Mouse (Mus musculus): Measurements from ENCODE around the gene D3Ertd751e.

D3Ertd751e gene

GRCm38 (mm10) chr3:41742278-41742934 lies at the start of gene D3Ertd751e, which contains the start of gene Sclt1:
D3Ertd751e (plus strand) TSS chr3:41742611.
Sclt1 (minus strand) TSS chr3:41742514.
- DNase-seq (ENCODE audit: low spot score in 2 of 2): peak; percentile 92 to 93

GRCm38 (mm10) chr3:41695681-41696080 lies 46.7 kb upstream of the D3Ertd751e start:
- DNase-seq (ENCODE audit: low spot score in 2 of 2): no peak

- DNase-seq (ENCODE audit: low spot score in 2 of 2): no peak
These were observed 672 bp upstream of the D3Ertd751e start for GRCm38 (mm10) chr3:41741601-41742277.

DNA sequence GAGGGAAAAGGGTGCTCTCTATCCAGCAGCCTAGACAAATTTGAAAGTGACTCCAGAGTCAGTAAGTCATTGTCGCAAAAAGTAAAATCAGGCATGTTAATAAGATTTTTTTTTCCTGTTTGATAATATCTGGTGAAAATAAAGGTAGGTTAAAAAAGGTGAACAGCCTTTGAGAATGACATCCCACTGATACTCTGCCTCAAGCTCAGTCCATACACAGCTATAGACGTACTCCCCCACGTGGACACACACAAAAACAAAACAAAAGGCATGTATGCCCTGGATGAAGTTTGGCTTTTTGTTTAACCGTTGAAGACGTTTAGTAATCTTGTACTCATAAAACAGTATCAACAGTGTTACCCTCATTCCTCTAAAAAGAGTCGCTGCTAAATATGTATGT lies 1.0 kb downstream of the D3Ertd751e start:
- no peak for DNase-seq (ENCODE audit: low spot score in 2 of 2)

- DNase-seq (ENCODE audit: low spot score in 2 of 2): no peak
These were observed 12.1 kb downstream of the D3Ertd751e start for GRCm38 (mm10) chr3:41754556-41754955.

DNA sequence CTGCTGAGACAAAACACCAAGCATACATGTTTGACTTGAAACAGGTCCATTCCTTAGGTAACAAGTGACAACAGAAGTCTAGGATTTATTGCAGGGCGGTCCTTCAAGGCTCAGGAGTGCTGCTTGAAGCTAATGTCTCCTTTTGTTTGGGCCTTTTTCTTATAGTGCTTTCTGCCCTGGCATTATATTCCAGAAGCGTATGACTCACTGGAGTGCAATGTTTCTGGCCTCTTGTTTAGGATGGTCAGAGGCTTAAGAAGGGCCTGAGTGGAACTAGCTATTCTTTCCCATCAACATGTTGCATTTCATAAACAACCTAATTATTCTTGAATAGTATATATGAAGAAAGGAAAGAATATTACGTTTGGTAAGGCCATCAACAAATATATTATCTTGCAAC lies 19.7 kb downstream of the D3Ertd751e start:
- no peak for DNase-seq (ENCODE audit: low spot score in 2 of 2)

DNA sequence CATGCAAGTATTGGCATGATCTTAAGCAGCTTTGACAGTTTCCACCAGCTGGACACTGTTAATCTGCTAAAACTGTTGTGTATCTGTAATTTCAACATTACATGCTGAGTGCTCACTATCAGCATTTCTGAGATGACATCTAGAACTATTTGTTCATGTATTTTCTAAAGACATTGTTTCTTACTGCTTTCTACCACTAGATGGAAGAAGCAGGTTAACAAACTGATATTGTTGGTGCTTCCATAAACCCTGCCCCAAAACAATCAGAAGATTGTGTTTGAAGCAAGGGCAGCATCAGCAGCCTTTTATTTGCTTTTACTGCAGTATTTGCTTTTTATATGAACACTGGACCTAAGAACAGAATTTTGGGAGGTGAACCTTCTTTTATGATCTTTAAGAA lies 70.0 kb downstream of the D3Ertd751e start:
- DNase-seq (ENCODE audit: low spot score in 2 of 2): no peak

Data from spleen, postnatal 14 days (tissue).